Mouse (Mus musculus): Measurements from ENCODE around the gene Gcgr.

GRCm38 (mm10) chr11:120509940-120510339 is 20.6 kb upstream of the Gcgr start:
- no peak for TF ChIP-seq CTCF (IDR thresholded peaks at IDR 0.05; ENCODE audit: insufficient read depth, low read depth, low read length)
- no peak for TF ChIP-seq POLR2A (IDR thresholded peaks at IDR 0.05; ENCODE audit: insufficient read depth, low read depth, low read length)

Measured in olfactory bulb, adult 2 months (tissue).